Mouse (Mus musculus) spleen, postnatal 14 days (tissue): ENCODE measurements around the gene Marveld3.

Experiments
- DNase-seq, 2 experiments: peaks; one replicate each; pipeline ENCODE4 v3.0.0; 2021 to 2022; ENCODE audit warnings: low spot score in 2 of 2

The Marveld3 gene

GRCm38 (mm10) chr8:109961693-109962367 lies at the start of gene Marveld3:
Gene Marveld3, minus strand, starts transcription at chr8:109962203.
- peak in 1 of 2 experiments; percentile 33 for DNase-seq

- DNase-seq: no peak
Observed at GRCm38 (mm10) chr8:110010868-110011267, 48.9 kb upstream of the Marveld3 start.

DNA sequence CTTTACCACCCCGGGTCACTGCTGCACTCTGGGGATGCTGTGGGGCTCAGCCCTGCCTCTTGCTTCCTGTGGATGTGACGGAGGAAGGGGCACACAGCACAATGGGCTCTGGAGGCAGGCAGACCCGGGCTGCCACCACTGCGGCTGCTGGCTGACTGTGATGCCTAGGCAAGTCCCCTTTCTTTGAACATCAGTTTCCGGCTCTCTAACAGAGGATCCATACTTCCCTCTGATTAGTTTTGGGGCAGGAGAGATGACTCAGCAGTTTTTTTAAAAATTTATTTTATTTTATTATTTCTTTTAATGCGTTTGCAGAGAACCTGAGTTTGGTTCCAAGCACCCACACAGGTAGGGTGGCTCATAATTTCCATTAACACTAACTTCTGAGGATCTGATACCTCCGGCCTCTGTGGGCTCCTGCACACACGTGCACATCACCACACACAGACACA lies 47.0 kb upstream of the Marveld3 start:
- DNase-seq: no peak

GRCm38 (mm10) chr8:110008228-110008994 lies 46.4 kb upstream of the Marveld3 start:
- DNase-seq: no peak

DNA sequence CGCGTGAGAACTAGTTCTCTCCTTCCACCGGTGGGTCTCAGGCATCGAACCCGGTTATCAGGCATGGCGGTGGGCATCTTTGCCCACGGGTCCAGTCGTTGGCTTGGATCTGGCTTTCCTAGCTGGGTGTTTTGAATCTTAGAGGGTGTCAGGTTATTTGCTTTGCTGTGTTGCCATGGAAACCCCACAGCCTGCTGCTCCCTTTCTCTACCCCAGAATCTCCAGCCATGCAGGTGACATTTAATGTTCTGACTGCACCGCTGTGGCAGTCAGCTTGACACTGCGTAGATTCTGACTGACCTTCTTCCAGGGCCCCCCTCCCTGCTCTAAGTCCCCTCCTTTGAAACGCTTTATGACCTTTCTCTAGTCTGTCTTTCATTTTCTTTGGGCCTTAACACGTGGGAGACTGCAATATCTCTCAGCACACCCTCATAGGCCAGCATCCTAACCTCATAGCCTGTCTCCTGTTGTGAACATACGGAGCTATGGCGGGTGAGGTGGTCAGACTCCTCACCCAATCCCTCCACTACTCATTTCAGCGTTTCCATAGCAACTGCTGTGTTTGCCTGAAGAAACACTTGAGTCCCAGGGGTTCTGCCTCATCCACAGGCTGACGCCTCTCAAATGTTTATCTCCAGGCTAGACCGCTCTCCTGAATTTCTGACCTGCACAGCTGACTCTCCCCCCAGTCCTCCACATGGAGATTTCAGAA lies 44.5 kb upstream of the Marveld3 start:
- DNase-seq: no peak

DNA sequence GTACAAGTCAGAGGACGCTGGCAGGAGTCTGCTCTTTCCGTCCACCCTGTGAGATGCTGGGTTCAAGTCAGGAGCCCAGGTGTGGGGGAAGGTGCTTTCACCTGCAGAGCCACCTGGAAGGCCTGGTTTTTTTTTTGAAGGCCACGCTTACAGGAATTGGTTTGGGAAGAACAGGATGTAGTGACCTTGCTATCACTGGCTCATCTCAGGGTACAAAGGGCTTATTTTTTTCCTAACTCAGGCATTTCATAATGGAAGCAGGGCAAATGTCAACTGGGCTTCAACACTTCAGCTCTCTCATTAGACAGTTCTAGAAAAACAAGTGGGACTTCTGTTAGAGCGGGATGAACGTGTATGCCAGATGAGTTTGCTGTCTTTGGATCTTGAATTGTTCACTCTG lies 42.3 kb upstream of the Marveld3 start:
- no peak for DNase-seq

DNA sequence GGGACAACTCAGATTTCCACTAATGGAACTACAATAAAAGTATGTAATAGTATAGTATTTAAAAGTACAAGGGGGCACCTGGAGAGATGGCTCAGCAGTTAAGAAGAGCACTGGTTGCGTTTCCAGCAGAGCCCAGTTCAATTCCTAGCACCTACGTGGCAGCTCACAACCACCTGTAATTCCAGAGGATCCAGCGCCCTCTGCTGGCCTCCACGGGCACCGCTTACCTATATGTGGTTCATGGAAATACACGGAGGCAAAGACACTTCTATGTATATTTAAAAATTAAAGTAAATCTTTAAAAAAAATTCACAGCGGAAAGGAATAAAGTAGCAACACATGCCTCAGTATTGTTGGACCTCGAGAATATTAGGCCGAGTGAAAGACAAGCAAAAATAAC lies 41.0 kb upstream of the Marveld3 start:
- peak in 1 of 2 experiments; percentile 11 for DNase-seq

DNA sequence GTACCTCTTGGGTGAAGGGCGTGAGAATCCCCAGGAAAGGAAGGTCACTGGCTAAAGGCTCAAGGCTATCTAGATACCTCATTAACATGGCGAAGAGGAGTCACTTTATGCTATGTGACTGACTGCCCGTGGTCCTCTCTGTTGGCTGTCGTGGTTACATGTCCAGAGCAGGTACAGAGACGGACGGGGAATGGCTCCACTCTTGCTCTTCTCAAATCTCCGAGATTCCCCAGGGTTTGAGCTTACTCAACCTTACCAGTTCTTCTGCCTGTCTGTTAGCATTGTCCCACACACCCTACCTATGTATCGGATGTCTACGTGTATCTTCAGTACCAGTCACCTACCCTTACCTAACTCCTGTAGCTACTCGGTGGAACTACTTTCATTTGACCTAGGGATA lies 38.0 kb upstream of the Marveld3 start:
- no peak for DNase-seq

GRCm38 (mm10) chr8:109998066-109998465 lies 36.1 kb upstream of the Marveld3 start:
- no peak for DNase-seq

DNA sequence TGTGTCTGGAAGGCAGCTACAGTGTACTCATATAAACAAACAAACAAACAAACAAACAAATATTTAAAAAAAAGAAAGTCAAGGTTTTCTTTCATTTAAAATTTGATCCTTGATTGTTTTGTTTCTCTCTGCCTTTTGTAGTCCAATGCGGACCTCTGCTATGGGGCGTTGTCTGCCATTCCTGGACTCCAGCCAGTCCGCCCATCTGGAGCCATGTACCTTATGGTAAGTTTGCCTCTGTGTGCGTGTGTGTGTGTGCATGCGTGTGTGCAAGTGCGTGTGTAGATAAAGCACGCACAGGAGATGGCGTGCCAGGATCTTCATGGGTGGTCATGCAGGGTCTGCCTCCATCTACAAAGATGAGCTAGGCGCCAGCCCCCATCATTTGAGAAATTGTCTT lies 35.4 kb upstream of the Marveld3 start:
- no peak for DNase-seq

DNA sequence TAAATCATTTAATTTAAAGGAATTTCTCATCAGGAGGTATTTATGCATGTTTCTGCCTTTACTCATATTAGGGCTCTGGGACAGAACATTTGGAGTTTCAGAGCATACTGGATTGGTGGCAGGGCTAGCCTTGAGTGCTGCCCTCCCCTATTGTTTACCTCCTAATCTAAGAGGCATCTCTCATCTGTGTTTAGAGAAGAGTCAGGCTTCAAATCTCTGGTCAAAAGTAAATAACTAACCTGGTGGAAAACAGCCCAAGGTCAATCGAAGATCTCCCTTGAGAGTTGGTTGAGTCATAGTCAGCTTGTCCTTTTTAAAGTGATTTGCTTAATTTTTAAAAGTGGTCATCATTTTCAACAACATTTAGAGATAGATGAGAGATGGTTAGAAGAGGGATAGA lies 30.9 kb upstream of the Marveld3 start:
- no peak for DNase-seq

- DNase-seq: no peak
Observed at GRCm38 (mm10) chr8:109992166-109992565, 30.2 kb upstream of the Marveld3 start.

- no peak for DNase-seq
Observed at GRCm38 (mm10) chr8:109990224-109990623, 28.2 kb upstream of the Marveld3 start, which contains the start of gene Tat. Gene Tat, plus strand, starts transcription at chr8:109990437.

DNA sequence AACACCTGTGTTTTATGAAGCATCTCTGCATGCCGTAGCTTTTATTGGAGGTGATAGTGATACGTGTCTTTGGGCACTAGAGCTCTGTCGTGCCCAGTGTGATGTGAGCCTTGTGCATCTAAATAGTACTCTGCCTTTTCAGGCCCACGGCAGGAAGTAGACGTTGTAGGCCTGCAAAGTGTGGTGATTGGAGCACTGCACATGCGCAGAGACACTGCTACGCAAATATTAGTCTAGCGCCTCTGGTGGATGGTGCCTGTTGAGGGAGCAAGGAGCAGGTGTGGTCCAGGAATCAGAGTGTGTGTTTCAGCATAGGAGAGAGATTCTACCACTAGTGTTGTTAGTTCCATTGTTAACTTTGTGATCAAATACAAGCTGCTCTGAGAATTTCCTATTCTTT lies 27.1 kb upstream of the Marveld3 start:
- no peak for DNase-seq

DNA sequence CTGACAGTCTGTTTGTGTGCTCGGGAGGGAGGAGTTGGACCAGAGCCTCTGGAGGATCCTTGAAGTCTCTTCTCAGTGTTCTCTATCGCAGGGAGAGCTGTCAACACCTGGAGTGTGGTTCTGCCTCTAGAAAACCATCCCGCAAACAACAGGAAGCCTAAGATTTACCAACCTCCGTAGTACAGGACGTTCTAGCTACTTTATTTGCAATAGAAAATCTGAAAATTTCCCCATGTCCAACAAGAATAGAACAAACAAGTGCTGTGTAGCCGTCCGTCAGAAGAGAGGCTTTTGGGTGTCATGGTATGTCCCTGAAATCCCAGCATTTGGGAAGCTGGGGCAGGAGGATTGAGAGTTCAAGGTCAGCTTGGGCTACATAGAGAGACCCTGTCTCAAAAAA lies 25.8 kb upstream of the Marveld3 start:
- DNase-seq: no peak

- no peak for DNase-seq
Observed at GRCm38 (mm10) chr8:109986384-109986783, 24.4 kb upstream of the Marveld3 start.

DNA sequence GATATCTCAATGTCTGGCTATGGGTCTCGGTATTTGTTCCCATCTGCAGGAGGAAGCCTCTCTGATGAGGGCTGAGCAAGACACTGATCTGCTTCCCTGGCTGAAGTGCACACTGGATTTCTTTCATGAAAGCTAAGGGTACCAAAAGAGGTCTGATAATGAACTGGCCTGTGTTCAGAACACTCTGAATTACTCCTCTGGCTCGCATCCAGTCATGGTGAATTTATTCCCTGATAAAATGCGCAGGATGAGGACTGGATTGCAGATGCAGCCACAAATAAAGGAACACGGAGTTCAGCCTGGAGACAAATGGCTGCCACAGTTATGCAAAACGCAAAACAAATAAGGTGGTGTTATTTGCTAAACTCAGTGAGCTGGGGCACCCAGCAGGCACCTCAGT lies 21.9 kb upstream of the Marveld3 start:
- DNase-seq: no peak

GRCm38 (mm10) chr8:109982386-109983105 lies 20.5 kb upstream of the Marveld3 start:
- no peak for DNase-seq

- DNase-seq: no peak
Observed at GRCm38 (mm10) chr8:109979339-109979738, 17.3 kb upstream of the Marveld3 start.

- DNase-seq: no peak
Observed at GRCm38 (mm10) chr8:109972901-109973300, 10.9 kb upstream of the Marveld3 start.

DNA sequence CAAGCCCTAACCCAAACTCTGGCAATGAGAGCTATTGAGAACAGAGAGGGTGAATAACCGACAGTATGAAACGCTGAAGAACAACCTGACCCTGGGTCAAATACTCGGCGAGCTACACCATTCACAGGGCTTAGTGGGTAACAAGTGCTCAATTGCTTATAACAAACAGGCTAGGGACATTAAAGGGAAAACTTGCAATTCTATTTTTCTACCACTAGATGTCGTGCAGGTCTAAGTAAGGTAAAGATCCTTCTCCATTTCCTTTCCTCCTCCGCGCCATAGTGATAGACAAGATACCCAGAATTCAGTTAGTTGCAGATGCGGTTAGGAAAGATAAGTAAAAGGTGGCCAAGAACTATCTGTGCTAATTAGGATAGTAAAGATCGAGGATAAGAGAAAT lies 8.3 kb upstream of the Marveld3 start:
- DNase-seq: no peak

GRCm38 (mm10) chr8:109968837-109969236 lies 6.8 kb upstream of the Marveld3 start:
- DNase-seq: no peak
